Mouse (Mus musculus): ENCODE measurements around the gene Hist1h2ab. TPM values are rescaled to one million over a fixed set of nuclear protein-coding genes. Genes with fewer than 3 reads are reported as not detected.
"Not testable (repeated sequence)": the region's sequence is repeated elsewhere in the genome, so short reads cannot be mapped to it uniquely, and the experiment has no call there.

Hist1h2ab gene
- polyA plus RNA-seq, 1 experiment from 2014 or later: 7.2 TPM

DNA sequence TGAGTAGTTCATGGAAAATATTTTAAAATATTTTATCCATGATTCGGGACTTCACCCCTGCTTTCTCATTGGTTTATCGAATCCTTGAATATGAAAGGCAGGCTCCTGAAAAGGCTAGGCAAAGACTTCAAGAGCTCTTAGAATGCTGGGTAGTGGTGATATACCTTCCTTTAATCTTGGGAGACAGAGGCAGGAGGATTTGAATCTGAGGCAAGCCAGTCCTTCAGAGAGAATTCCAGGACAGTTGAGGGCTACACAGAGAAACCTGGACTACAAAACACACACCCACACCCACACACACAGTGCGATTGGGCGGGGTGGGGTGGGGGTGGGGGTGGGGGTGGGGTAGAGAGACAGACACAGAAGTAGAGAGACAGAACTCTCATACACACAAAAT, 3.0 kb upstream of the Hist1h2ab start:
- ATAC-seq (replicated peaks): no peak
- WGBS: 6% methylated on average over 4 of the region's 4 CpGs
- H3K27me3 ChIP-seq (replicated peaks): no peaks in the 10 kb centered on the region
- H3K4me3 ChIP-seq: no peak overlapping the region
- H3K9me3 ChIP-seq: no peaks in the 10 kb centered on the region
- no peak overlapping the region; the same call in 1 of the 2 replicates for H3K4me2 ChIP-seq
- H3K9ac ChIP-seq: no peak overlapping the region
- no peaks in the 10 kb centered on the region for H3K36me3 ChIP-seq (replicated peaks)
- H3K4me1 ChIP-seq: peaks cover 28% of the 10 kb centered on the region
- peak overlapping the region; percentile 53 for H3K27ac ChIP-seq

DNA sequence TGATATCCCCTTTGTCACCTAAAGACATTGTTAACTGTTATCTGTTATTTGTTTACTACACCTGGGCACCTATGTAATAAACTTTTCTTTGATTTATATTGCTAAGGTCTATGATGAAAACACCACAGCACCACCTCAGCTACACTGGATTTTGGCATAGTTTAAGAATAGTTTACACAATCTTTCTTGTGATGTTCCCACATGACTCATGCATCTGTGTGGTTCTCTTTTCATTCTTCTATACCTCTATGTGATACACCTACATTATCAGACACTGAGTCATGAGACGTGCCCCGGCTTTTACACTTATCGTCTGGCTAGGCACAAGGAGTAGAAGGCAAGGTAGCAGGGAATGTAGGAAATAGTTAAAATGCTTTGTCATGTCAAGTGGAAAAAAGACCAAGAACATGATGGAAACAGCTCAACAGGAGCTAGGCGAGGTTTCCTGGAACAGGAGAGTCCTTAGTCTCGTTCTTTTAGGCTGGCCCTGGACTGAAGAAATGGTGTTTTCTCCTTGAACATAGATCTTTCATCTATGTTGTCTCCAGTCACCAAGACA, 1.3 kb upstream of the Hist1h2ab start:
- no peak overlapping the region for H3K4me2 ChIP-seq
- no peaks in the 10 kb centered on the region for H3K9me3 ChIP-seq
- H3K4me1 ChIP-seq: peaks cover 28% of the 10 kb centered on the region
- H3K4me3 ChIP-seq: no peak overlapping the region
- no peak overlapping the region for H3K9ac ChIP-seq
- H3K27me3 ChIP-seq (replicated peaks): no peaks in the 10 kb centered on the region
- no peak for ATAC-seq (replicated peaks)
- no peak overlapping the region for H3K27ac ChIP-seq
- H3K36me3 ChIP-seq (replicated peaks): no peaks in the 10 kb centered on the region
- 94% methylated on average over 5 of the region's 5 CpGs for WGBS

DNA sequence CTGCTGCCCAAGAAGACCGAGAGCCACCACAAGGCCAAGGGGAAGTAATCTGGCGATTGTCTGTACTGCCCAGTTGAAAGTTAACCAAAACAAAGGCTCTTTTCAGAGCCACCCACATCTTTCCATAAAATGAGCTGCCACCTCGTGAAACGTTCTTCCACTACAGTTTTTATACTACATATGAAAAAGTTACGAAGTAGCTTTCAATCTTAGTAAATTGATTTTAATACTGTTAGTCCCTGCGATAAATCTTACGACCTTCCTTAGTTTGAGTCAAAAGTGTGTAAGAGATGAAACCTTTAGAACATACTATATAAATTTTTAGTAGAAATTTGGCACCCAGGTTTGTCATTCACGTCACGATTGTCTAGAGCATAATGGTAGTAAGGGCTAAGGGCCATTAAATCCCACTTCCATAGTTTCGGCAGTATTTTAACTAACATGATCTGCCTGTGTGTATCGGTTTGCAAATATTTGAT, 591 bp downstream of the Hist1h2ab start:
- peak overlapping the region; percentile 46 for H3K4me3 ChIP-seq
- H3K9me3 ChIP-seq: no peaks in the 10 kb centered on the region
- peaks cover 23% of the 10 kb centered on the region for H3K4me1 ChIP-seq
- no peak overlapping the region for H3K9ac ChIP-seq
- H3K27me3 ChIP-seq (replicated peaks): no peaks in the 10 kb centered on the region
- no peaks in the 10 kb centered on the region for H3K36me3 ChIP-seq (replicated peaks)
- H3K27ac ChIP-seq: peak overlapping the region; percentile 91
- under 1% methylated on average over 11 of the region's 11 CpGs for WGBS
- ATAC-seq (replicated peaks): 0 out of 2 replicates have a peak, but pooled peaks have one; percentile 24
- H3K4me2 ChIP-seq: peak overlapping the region; percentile 83

DNA sequence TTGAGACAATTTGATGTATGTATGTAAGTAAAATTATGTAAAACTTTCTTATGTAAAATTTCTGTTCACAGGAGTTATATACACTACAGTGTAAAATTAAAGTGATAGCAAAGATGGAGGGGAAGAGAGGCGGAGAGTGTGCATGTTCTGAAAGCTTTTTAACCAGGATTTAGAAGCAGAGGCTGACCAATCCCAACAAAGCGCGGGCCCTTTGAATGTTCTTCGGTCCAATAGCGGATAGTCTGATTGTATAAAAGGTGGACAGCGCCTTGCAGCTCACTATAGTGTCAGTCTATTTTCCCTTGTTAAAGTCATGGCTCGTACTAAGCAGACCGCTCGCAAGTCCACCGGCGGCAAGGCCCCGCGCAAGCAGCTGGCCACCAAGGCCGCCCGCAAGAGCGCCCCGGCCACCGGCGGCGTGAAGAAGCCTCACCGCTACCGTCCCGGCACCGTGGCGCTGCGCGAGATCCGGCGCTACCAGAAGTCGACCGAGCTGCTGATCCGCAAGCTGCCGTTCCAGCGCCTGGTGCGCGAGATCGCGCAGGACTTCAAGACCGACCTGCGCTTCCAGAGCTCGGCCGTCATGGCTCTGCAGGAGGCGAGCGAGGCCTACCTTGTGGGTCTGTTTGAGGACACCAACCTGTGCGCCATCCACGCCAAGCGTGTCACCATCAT, 1.3 kb downstream of the Hist1h2ab start, which contains the start of gene Hist1h3b:
Gene Hist1h3b, plus strand, starts transcription at position 201 of the 675 bp plus-strand sequence.
- peak; percentile 76 for ATAC-seq (replicated peaks)
- 0% methylated on average over 25 of the region's 47 CpGs for WGBS
- not testable (repeated sequence) for H3K9me3 ChIP-seq; H3K27me3 ChIP-seq (replicated peaks); H3K36me3 ChIP-seq (replicated peaks)
- peak within 1 kb of the TSS; percentile 91 for H3K27ac ChIP-seq
- peak within 1 kb of the TSS; percentile 46 for H3K4me3 ChIP-seq
- H3K9ac ChIP-seq: peak within 1 kb of the TSS; percentile 38; the same call in 1 of the 2 replicates
- H3K4me1 ChIP-seq: peaks cover 21% of the 10 kb centered on the region
- H3K4me2 ChIP-seq: peak within 1 kb of the TSS; percentile 83

DNA sequence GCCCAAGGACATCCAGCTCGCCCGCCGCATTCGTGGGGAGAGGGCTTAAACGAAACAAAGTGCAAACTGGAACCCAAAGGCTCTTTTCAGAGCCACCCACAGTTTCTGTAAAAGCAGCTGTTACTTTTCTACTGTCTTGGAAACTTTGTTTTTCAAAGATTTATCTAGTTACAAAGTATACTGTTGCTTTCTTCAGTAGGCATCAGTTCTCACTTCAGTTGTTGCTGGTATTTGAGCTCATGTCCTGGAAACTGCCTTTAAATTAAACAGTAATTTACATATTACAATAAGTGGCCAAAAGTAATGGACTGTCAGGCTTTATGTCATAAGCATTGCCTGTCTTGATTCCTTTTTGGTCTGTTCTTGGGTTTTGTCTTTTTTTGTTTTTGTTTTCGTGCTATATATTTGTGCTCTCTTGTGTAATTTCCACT, 1.8 kb downstream of the Hist1h2ab start:
- peak overlapping the region; percentile 5; the same call in 1 of the 2 replicates for H3K4me3 ChIP-seq
- ATAC-seq (replicated peaks): no peak
- no peaks in the 10 kb centered on the region for H3K36me3 ChIP-seq (replicated peaks)
- H3K9me3 ChIP-seq: no peaks in the 10 kb centered on the region
- H3K27ac ChIP-seq: no peak overlapping the region
- WGBS: 3% methylated on average over 6 of the region's 6 CpGs
- no peak overlapping the region for H3K9ac ChIP-seq
- peak overlapping the region; percentile 83 for H3K4me2 ChIP-seq
- peaks cover 20% of the 10 kb centered on the region for H3K4me1 ChIP-seq
- H3K27me3 ChIP-seq (replicated peaks): no peaks in the 10 kb centered on the region

DNA sequence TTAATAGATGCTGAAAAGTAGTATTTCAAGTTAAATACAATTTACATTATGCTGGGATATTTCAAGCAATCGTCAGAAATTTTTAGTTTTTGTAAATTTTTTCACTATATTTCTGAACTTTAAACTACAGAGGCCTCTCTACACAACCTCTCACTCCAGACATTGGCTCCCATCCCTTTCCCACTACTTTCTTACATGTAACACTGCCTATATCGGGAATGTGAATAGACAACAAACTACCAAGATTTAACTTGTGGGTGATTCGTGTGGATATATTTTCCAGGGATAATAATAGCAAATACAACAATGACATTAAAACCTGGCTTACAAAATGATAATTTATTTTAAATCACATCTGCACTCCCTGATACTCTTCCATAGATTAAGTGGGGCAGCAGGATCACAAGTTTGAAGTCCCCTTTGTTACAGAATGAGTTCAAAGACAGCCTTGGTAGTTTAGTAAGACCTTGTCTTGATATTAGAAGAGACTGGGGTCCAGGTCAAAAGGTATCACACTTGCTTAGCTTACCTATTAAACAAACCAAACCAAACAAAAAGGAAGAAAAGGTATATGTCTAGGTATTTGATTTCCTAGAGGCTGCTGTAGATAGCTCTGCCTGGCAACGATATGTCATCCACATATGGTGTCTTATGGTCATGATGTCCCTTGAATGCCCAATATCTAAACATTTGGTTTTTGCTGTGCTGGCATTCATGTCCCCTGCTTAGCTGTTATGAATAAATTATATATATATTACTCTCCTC, 2.6 kb downstream of the Hist1h2ab start:
- Histone ChIP-seq H3K27me3 (replicated peaks) (no peaks in the 10 kb centered on the region), H3K9ac (no peak overlapping the region), H3K4me1 (peaks cover 16% of the 10 kb centered on the region), H3K4me3 (no peak overlapping the region), H3K36me3 (replicated peaks) (no peaks in the 10 kb centered on the region), H3K4me2 (no peak overlapping the region), H3K9me3 (no peaks in the 10 kb centered on the region), H3K27ac (no peak overlapping the region)
- WGBS: 51% methylated on average over 4 of the region's 4 CpGs
- ATAC-seq (replicated peaks): no peak

DNA sequence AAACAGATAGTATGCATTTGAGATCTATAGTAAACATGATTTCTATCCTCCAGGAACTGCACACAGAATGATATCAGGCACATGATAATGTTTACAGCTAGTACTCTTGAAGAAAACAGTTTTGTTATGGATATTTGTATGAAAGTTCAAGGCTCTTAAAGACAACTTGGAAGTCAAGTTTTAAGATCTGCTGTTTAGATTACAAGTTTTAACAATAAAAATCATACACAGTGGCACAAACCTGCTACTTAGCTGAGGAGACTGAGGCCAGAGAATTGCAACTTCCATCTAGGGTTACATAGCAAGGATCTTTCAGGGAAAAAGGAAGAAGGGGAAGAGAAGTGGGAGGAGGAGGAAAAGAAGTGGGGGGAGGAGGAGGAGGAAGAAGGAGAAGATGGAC, 4.1 kb downstream of the Hist1h2ab start:
- ATAC-seq (replicated peaks): no peak
- no peak overlapping the region for H3K9ac ChIP-seq
- H3K4me1 ChIP-seq: peaks cover 19% of the 10 kb centered on the region
- H3K27me3 ChIP-seq (replicated peaks): no peaks in the 10 kb centered on the region
- H3K4me3 ChIP-seq: no peak overlapping the region
- no peak overlapping the region for H3K27ac ChIP-seq
- no peaks in the 10 kb centered on the region for H3K9me3 ChIP-seq
- H3K4me2 ChIP-seq: no peak overlapping the region
- no peaks in the 10 kb centered on the region for H3K36me3 ChIP-seq (replicated peaks)

DNA sequence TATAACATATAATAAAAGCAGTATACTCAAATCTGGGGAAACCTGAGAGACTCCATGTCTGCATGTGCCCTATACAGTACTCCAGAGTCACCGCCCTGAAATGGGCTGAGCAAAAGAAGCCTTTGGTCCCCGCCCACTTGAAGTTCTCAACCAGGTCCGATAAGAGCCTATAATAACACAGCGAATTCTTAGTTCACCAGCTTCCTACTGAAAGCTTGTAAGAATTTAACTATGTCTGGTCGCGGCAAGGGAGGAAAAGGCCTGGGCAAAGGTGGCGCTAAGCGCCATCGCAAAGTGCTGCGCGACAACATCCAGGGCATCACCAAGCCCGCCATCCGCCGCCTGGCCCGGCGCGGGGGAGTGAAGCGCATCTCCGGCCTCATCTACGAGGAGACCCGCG, 5.9 kb downstream of the Hist1h2ab start, which contains the start of gene Hist1h4b:
Gene Hist1h4b, plus strand, starts transcription at position 224 of the 400 bp plus-strand sequence.
- Histone ChIP-seq H3K9ac (peak within 1 kb of the TSS; percentile 40; the same call in 1 of the 2 replicates), H3K9me3 (no peaks in the 10 kb centered on the region), H3K27me3 (replicated peaks) (no peaks in the 10 kb centered on the region), H3K4me3 (peak within 1 kb of the TSS; percentile 38), H3K36me3 (replicated peaks) (no peaks in the 10 kb centered on the region), H3K27ac (peak within 1 kb of the TSS; percentile 82), H3K4me1 (peaks cover 24% of the 10 kb centered on the region), H3K4me2 (peak within 1 kb of the TSS; percentile 63)
- WGBS: 0% methylated on average over 18 of the region's 22 CpGs
- ATAC-seq (replicated peaks): peak; percentile 78

DNA sequence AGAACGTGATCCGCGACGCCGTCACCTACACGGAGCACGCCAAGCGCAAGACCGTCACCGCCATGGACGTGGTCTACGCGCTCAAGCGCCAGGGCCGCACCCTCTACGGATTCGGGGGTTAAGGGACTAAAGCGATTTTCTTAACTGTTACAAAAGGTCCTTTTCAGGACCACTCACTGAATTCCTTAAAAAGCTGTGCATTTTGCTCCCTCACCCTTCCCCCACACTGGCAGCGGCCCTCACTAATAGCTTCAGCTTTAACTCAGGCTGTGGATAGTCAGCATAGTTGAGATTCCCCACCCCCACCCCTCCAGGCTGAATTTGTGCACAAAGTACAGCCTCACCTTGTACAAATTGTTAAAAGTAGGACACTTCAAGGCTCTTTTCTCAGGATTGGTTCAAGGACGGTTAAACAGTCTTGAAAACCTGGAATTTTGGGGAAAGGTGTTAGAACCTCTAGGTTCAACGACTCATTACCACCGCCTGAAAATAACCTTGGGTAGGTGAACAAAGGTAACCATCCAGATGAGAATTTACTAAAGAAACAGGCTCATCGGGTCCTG, 6.4 kb downstream of the Hist1h2ab start:
- peaks cover 25% of the 10 kb centered on the region for H3K4me1 ChIP-seq
- no peaks in the 10 kb centered on the region for H3K36me3 ChIP-seq (replicated peaks)
- no peaks in the 10 kb centered on the region for H3K9me3 ChIP-seq
- H3K4me3 ChIP-seq: peak overlapping the region; percentile 38
- ATAC-seq (replicated peaks): peak; percentile 22
- no peaks in the 10 kb centered on the region for H3K27me3 ChIP-seq (replicated peaks)
- under 1% methylated on average over 20 of the region's 23 CpGs for WGBS
- H3K4me2 ChIP-seq: peak overlapping the region; percentile 63
- H3K27ac ChIP-seq: peak overlapping the region; percentile 82
- peak overlapping the region; percentile 40; the same call in 1 of the 2 replicates for H3K9ac ChIP-seq

DNA sequence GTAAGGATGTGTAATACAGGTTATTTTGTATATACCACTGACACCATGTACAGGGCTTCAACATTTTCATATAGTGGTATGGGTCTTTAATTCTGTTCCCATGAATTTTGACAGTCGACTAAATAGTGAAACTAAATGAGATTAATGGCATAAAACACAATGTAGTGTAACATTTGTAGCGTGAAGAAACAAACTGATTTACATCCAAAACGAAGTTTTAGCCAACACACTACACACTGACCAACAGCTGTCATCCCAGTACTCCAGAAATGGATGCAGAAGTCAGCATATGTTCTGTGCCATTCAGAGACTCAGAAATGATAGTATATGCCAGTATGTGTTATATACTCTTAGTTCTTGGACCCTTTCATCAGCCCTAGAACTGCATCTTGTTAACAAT, 7.0 kb downstream of the Hist1h2ab start:
- no peak for ATAC-seq (replicated peaks)
- Histone ChIP-seq H3K4me3 (no peak overlapping the region), H3K4me2 (no peak overlapping the region), H3K27me3 (replicated peaks) (no peaks in the 10 kb centered on the region), H3K4me1 (peaks cover 28% of the 10 kb centered on the region), H3K9me3 (no peaks in the 10 kb centered on the region), H3K27ac (no peak overlapping the region), H3K9ac (no peak overlapping the region), H3K36me3 (replicated peaks) (no peaks in the 10 kb centered on the region)
- 49% methylated on average over 3 of the region's 3 CpGs for WGBS

DNA sequence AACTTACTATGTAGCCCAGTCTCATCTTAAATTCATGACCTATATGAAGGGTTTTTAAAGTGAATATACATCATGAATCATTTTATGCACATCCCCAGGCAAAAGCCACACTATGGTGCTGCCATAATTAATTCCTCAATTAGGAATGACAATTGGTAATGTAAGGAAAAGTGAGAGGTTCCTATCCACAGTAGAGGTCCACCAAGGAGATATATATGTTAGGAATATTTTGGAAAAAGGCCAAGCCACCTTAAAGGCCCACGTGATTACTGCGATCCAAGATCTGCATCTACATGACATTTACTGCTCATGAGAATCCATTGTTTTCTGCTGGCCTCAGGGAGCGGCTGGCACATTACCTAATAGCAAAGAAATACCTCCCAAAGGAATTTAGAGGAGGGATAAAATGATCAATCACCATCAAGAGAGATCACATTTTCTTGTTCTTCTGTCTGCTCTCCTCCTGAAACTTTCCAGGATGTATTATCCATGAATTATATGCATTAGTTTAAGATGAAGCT, 8.4 kb downstream of the Hist1h2ab start:
- Histone ChIP-seq H3K27ac (no peak overlapping the region), H3K9me3 (no peaks in the 10 kb centered on the region), H3K36me3 (replicated peaks) (no peaks in the 10 kb centered on the region), H3K4me3 (no peak overlapping the region), H3K9ac (no peak overlapping the region), H3K4me1 (peaks cover 38% of the 10 kb centered on the region), H3K4me2 (no peak overlapping the region), H3K27me3 (replicated peaks) (no peaks in the 10 kb centered on the region)
- no peak for ATAC-seq (replicated peaks)
- 87% methylated on average over 3 of the region's 3 CpGs for WGBS

DNA sequence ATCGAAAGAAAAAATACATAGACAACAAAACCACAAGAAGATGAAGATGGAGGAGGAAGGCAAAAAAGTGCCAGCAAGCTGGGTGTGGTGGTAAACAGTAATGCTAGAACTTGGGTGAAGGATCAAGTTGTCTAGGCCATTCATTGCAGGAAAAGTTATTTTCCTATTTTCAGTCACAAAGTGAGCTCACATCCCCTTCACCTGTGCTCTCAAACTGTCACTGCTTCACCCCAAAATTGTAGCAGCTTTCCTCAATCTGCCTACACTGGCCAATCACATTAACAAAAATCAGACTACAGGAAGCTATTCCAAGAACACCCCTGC, 9.0 kb downstream of the Hist1h2ab start:
- WGBS: 85% methylated on average over 1 of the region's 1 CpGs
- no peak for ATAC-seq (replicated peaks)
- Histone ChIP-seq H3K27ac (peak overlapping the region; percentile 87; the same call in 1 of the 2 replicates), H3K4me3 (peak overlapping the region; percentile 65; the same call in 1 of the 2 replicates), H3K27me3 (replicated peaks) (no peaks in the 10 kb centered on the region), H3K36me3 (replicated peaks) (no peaks in the 10 kb centered on the region), H3K9ac (no peak overlapping the region), H3K4me1 (peaks cover 40% of the 10 kb centered on the region), H3K4me2 (peak overlapping the region; percentile 94), H3K9me3 (no peaks in the 10 kb centered on the region)

Measured in midbrain, embryonic 15.5 days (tissue).